Mouse (Mus musculus): ENCODE measurements around the gene Tsen54. TPM values are rescaled to one million over a fixed set of nuclear protein-coding genes. Genes with fewer than 3 reads are reported as not detected.

The Tsen54 gene
- polyA plus RNA-seq, 1 experiment: 15.6 TPM

DNA sequence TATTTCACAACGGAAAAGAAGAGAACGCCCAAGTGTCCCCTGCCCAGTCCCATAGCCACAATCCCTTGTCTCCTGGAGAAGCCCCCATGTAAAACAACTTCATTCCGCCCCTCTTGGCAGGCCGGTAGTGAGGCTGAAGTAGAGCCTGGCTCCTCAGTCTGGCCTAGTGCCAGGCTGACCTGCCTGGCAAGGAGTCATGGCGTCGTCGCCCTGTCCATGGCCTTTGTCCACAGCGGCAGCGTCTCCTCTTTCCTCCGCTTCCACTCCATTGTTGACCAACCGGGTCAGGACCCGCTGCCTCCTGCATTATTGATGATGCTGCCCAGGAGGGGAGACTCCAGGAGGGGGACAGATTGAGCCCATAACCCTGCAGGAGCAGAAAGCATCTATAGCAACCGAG is 43.4 kb downstream of the Tsen54 start:
- TF ChIP-seq POLR2AphosphoS2 (IDR thresholded peaks at IDR 0.05; ENCODE audit: insufficient read length, low read depth): no peak
- TF ChIP-seq TCF12 (IDR thresholded peaks at IDR 0.05; ENCODE audit: insufficient read depth, poor library complexity, severe bottlenecking): no peak
- no peak for TF ChIP-seq E2F4 (IDR thresholded peaks at IDR 0.05; ENCODE audit: insufficient read depth)
- no peak for TF ChIP-seq MYOD1 (IDR thresholded peaks at IDR 0.05; ENCODE audit: control insufficient read depth in 1 of 3, insufficient read length in 2 of 3, low read depth in 2 of 3)
- TF ChIP-seq TCF3 (IDR thresholded peaks at IDR 0.05; ENCODE audit: insufficient read length, low read depth): no peak
- no peak for TF ChIP-seq USF1 (IDR thresholded peaks at IDR 0.05; ENCODE audit: low read depth)
- TF ChIP-seq POLR2A (IDR thresholded peaks at IDR 0.05; ENCODE audit: insufficient read length, low read depth): no peak
- TF ChIP-seq MAX (IDR thresholded peaks at IDR 0.05; ENCODE audit: low read depth): no peak
- Histone ChIP-seq H3K79me2 (ENCODE audit: control insufficient read depth, insufficient read depth) (no peaks in the 10 kb centered on the region), H3K36me3 (ENCODE audit: control insufficient read depth, insufficient read depth) (no peaks in the 10 kb centered on the region), H3ac (ENCODE audit: control insufficient read depth, insufficient read length) (no peak overlapping the region), H3K4me3 (no peak overlapping the region), H3K4me2 (ENCODE audit: low read depth) (no peak overlapping the region), H3K27me3 (ENCODE audit: control insufficient read depth, insufficient read depth, insufficient read length) (peaks cover 82% of the 10 kb centered on the region)

DNA sequence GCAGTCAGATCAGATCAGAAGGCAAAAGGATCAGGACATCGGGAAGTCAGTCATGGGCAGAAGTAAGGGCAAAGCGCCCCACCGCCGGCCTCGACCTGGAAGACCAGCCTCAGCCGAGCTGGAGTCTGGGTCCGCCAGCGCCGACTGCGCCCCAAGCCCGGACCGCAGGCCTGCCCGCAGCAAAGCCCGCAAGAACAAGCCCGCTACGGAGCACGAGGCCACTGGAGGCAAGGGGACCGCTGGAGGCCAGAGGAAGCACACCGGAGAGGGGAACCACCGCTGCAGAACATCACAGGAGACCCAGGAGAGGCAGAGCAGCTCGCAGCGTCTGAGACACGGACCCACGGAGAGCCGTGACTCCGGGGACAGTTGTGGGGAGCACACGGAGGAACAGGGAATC is 43.8 kb downstream of the Tsen54 start, which contains the start of gene Myo15b:
Myo15b (plus strand) TSS at position 53 of the 400 bp plus-strand sequence.
- Histone ChIP-seq H3K4me3 (no peak within 1 kb of the TSS), H3K79me2 (ENCODE audit: control insufficient read depth, insufficient read depth) (no peaks in the 10 kb centered on the region), H3ac (ENCODE audit: control insufficient read depth, insufficient read length) (no peak within 1 kb of the TSS), H3K36me3 (ENCODE audit: control insufficient read depth, insufficient read depth) (no peaks in the 10 kb centered on the region), H3K27me3 (ENCODE audit: control insufficient read depth, insufficient read depth, insufficient read length) (peaks cover 82% of the 10 kb centered on the region), H3K4me2 (ENCODE audit: low read depth) (peak within 1 kb of the TSS; percentile 18)
- TF ChIP-seq TCF3 (IDR thresholded peaks at IDR 0.05; ENCODE audit: insufficient read length, low read depth): no peak
- TF ChIP-seq MYOD1 (IDR thresholded peaks at IDR 0.05; ENCODE audit: control insufficient read depth in 1 of 3, insufficient read length in 2 of 3, low read depth in 2 of 3): no peak
- TF ChIP-seq E2F4 (IDR thresholded peaks at IDR 0.05; ENCODE audit: insufficient read depth): no peak
- no peak for TF ChIP-seq TCF12 (IDR thresholded peaks at IDR 0.05; ENCODE audit: insufficient read depth, poor library complexity, severe bottlenecking)
- TF ChIP-seq CEBPB (IDR thresholded peaks at IDR 0.05; ENCODE audit: insufficient read depth, poor library complexity, severe bottlenecking): no peak
- TF ChIP-seq MYOG (IDR thresholded peaks at IDR 0.05; ENCODE audit: control insufficient read depth in 1 of 3, insufficient read depth in 1 of 3, insufficient read length in 2 of 3, low read depth in 2 of 3): no peak
- TF ChIP-seq REST (IDR thresholded peaks at IDR 0.05; ENCODE audit: insufficient read depth, insufficient read length): no peak
- TF ChIP-seq POLR2AphosphoS2 (IDR thresholded peaks at IDR 0.05; ENCODE audit: insufficient read length, low read depth): no peak
- no peak for TF ChIP-seq SRF (IDR thresholded peaks at IDR 0.05; ENCODE audit: control insufficient read depth, insufficient read length, low read depth)
- no peak for TF ChIP-seq POLR2A (IDR thresholded peaks at IDR 0.05; ENCODE audit: insufficient read length, low read depth)
- no peak for TF ChIP-seq MAX (IDR thresholded peaks at IDR 0.05; ENCODE audit: low read depth)
- no peak for TF ChIP-seq USF1 (IDR thresholded peaks at IDR 0.05; ENCODE audit: low read depth)

DNA sequence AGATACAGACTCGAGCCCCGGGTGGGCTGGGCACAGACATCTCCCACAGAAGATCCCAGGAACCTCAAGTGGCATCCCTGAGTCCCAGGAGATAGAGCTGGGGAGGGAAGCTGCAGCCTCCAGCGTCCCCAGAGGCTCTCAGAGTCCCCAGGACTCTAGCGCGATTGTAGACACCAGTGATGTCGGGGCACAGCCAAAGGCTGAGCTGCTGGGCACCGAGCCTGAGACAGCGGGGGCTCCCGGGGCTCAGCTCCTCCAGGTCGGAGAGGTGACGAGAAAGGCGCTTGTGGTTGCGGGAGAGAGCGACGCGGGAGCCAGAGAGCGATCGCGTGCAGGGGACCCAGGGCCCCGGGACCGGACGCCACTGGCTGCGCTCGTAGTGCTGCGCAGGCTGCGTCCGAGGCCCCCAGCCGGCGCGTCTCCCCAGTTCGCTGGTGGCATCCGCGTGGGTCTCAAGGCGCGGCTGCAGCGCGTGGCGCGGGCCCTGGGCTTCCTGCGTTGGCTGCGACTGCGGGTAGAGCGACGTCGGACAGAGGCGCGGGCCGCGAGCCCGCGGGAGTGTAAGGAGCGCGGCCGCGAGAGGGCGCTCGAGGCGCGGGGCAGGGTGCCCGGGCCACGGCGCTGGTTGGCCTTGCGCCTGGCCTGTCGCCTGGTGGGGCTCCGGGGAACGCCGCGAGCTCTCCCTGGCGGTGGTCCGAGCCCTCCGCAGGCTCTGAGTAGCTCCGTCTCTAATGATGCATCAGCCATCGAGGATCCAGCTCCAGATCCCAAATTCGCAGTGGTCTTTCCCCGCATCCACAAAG is 44.8 kb downstream of the Tsen54 start:
- H3K79me2 ChIP-seq (ENCODE audit: control insufficient read depth, insufficient read depth): no peaks in the 10 kb centered on the region
- no peak overlapping the region for H3ac ChIP-seq (ENCODE audit: control insufficient read depth, insufficient read length)
- TF ChIP-seq MYOG (IDR thresholded peaks at IDR 0.05; ENCODE audit: control insufficient read depth in 1 of 3, insufficient read depth in 1 of 3, insufficient read length in 2 of 3, low read depth in 2 of 3) (no peak), SRF (IDR thresholded peaks at IDR 0.05; ENCODE audit: control insufficient read depth, insufficient read length, low read depth) (no peak), POLR2AphosphoS2 (IDR thresholded peaks at IDR 0.05; ENCODE audit: insufficient read length, low read depth) (no peak), MAX (IDR thresholded peaks at IDR 0.05; ENCODE audit: low read depth) (no peak)
- H3K36me3 ChIP-seq (ENCODE audit: control insufficient read depth, insufficient read depth): no peaks in the 10 kb centered on the region
- no peak overlapping the region for H3K4me3 ChIP-seq
- peak overlapping the region; percentile 18 for H3K4me2 ChIP-seq (ENCODE audit: low read depth)
- peaks cover 78% of the 10 kb centered on the region for H3K27me3 ChIP-seq (ENCODE audit: control insufficient read depth, insufficient read depth, insufficient read length)

DNA sequence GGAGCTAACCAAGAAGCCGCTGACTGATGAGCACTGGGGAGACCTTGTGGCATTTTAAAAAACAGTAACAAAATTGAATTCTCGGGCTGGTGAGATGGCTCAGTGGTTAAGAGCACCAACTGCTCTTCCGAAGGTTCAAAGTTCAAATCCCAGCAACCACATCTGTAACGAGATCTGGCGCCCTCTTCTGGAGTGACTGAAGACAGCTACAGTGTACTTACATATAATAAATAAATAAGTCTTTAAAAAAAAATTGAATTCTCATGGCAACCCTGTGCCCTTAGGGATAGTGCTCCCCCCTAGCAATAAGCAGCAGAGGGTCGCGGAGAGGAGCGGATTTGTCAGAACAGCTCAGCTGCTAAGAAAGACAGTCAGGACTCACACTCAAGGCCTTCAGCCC is 49.4 kb downstream of the Tsen54 start:
- TF ChIP-seq POLR2A (IDR thresholded peaks at IDR 0.05; ENCODE audit: insufficient read length, low read depth) (no peak), CEBPB (IDR thresholded peaks at IDR 0.05; ENCODE audit: insufficient read depth, poor library complexity, severe bottlenecking) (no peak), MYOD1 (IDR thresholded peaks at IDR 0.05; ENCODE audit: control insufficient read depth in 1 of 3, insufficient read length in 2 of 3, low read depth in 2 of 3) (no peak), USF1 (IDR thresholded peaks at IDR 0.05; ENCODE audit: low read depth) (no peak), E2F4 (IDR thresholded peaks at IDR 0.05; ENCODE audit: insufficient read depth) (no peak), MAX (IDR thresholded peaks at IDR 0.05; ENCODE audit: low read depth) (no peak), SRF (IDR thresholded peaks at IDR 0.05; ENCODE audit: control insufficient read depth, insufficient read length, low read depth) (no peak), TCF12 (IDR thresholded peaks at IDR 0.05; ENCODE audit: insufficient read depth, poor library complexity, severe bottlenecking) (no peak)
- H3K79me2 ChIP-seq (ENCODE audit: control insufficient read depth, insufficient read depth): no peaks in the 10 kb centered on the region
- H3K36me3 ChIP-seq (ENCODE audit: control insufficient read depth, insufficient read depth): no peaks in the 10 kb centered on the region
- H3K27me3 ChIP-seq (ENCODE audit: control insufficient read depth, insufficient read depth, insufficient read length): peaks cover 75% of the 10 kb centered on the region
- no peak overlapping the region for H3ac ChIP-seq (ENCODE audit: control insufficient read depth, insufficient read length)
- H3K4me2 ChIP-seq (ENCODE audit: low read depth): no peak overlapping the region
- no peak overlapping the region for H3K4me3 ChIP-seq

DNA sequence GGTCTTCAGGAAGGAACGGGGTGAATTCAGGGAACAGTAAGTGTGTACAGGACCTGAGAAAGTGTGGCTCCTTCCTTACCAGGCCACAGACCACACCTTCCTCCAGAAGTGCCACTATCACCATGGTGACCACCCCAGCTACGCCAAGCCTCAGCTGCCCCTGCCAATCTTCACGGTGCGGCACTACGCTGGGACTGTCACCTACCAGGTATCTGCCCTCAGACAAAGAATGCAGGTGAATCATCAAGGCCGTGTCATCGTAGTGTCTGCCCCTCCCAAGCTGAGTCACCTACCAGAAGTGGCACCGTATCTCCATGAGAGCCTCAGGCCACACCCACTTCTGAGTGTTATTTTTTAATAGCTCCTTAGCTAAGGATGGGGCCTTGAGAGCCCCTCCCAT is 54.9 kb downstream of the Tsen54 start:
- Histone ChIP-seq H3ac (ENCODE audit: control insufficient read depth, insufficient read length) (no peak overlapping the region), H3K79me2 (ENCODE audit: control insufficient read depth, insufficient read depth) (no peaks in the 10 kb centered on the region), H3K36me3 (ENCODE audit: control insufficient read depth, insufficient read depth) (no peaks in the 10 kb centered on the region), H3K4me3 (no peak overlapping the region), H3K4me2 (ENCODE audit: low read depth) (no peak overlapping the region), H3K27me3 (ENCODE audit: control insufficient read depth, insufficient read depth, insufficient read length) (peaks cover 57% of the 10 kb centered on the region)
- TF ChIP-seq E2F4 (IDR thresholded peaks at IDR 0.05; ENCODE audit: insufficient read depth) (no peak), TCF12 (IDR thresholded peaks at IDR 0.05; ENCODE audit: insufficient read depth, poor library complexity, severe bottlenecking) (no peak), REST (IDR thresholded peaks at IDR 0.05; ENCODE audit: insufficient read depth, insufficient read length) (no peak), MAX (IDR thresholded peaks at IDR 0.05; ENCODE audit: low read depth) (no peak), POLR2A (IDR thresholded peaks at IDR 0.05; ENCODE audit: insufficient read length, low read depth) (no peak), USF1 (IDR thresholded peaks at IDR 0.05; ENCODE audit: low read depth) (no peak), POLR2AphosphoS2 (IDR thresholded peaks at IDR 0.05; ENCODE audit: insufficient read length, low read depth) (no peak), MYOG (IDR thresholded peaks at IDR 0.05; ENCODE audit: control insufficient read depth in 1 of 3, insufficient read depth in 1 of 3, insufficient read length in 2 of 3, low read depth in 2 of 3) (peak in 2 of 3 experiments; percentile 22 to 67), SRF (IDR thresholded peaks at IDR 0.05; ENCODE audit: control insufficient read depth, insufficient read length, low read depth) (no peak), MYOD1 (IDR thresholded peaks at IDR 0.05; ENCODE audit: control insufficient read depth in 1 of 3, insufficient read length in 2 of 3, low read depth in 2 of 3) (peak; percentile 5 to 100 (median 92)), TCF3 (IDR thresholded peaks at IDR 0.05; ENCODE audit: insufficient read length, low read depth) (peak; percentile 73), CEBPB (IDR thresholded peaks at IDR 0.05; ENCODE audit: insufficient read depth, poor library complexity, severe bottlenecking) (no peak)

All from myocyte (in vitro differentiated cells).